ENCODE assay signal across 8 mouse cellular contexts in genomic region chr7:44405346-44406014, GRCm38 (mm10). TPM values are rescaled to one million over a fixed set of nuclear protein-coding genes. Genes with fewer than 3 reads are reported as not detected.
DNase-seq lines count a peak whose midpoint lies in the region; ATAC-seq and TF ChIP-seq lines count a peak whose summit lies in the region.

No protein-coding gene starts in this region.

- H3K4me1 ChIP-seq in hindbrain, embryonic 10.5 days (replicated peaks): peaks cover 12% of the 10 kb centered on the region; the same call in 1 of the 2 replicates
- no peaks in the 10 kb centered on the region for H3K4me1 ChIP-seq in lung, postnatal 0 days (ENCODE audit: insufficient read depth, low read depth, low read length)

- DNase-seq in Muller cell, postnatal 12 days (ENCODE audit: inconsistent ontology term): peak; percentile 97
- peak; percentile 99 for DNase-seq in cerebellum, adult 9-10 months
- peak; percentile 97 for DNase-seq in hindbrain, embryonic 10.5 days (ENCODE audit: low spot score)
- DNase-seq in layer of hippocampus, adult 9-11 months: peak; percentile 99
- peak; percentile 98 for DNase-seq in lung, postnatal 0 days (ENCODE audit: low spot score)
- DNase-seq in ovary, postnatal 14 days (ENCODE audit: low spot score): peak; percentile 85
- DNase-seq in thymus, postnatal 14 days: peak; percentile 89

- no peak for TF ChIP-seq EP300 in lung, postnatal 0 days (IDR thresholded peaks at IDR 0.05)

- peak overlapping the region; percentile 36 for H3K4me2 ChIP-seq in lung, postnatal 0 days (replicated peaks; ENCODE audit: low read depth, low read length)

- peaks cover 43% of the 10 kb centered on the region for H3K27me3 ChIP-seq in hindbrain, embryonic 10.5 days (ENCODE audit: insufficient read depth, poor library complexity, severe bottlenecking)
- no peaks in the 10 kb centered on the region for H3K27me3 ChIP-seq in lung, postnatal 0 days (replicated peaks; ENCODE audit: insufficient read depth, low read length)

- peak overlapping the region; percentile 48 for H3K4me3 ChIP-seq in hindbrain, embryonic 10.5 days
- H3K4me3 ChIP-seq in lung, postnatal 0 days (ENCODE audit: low read depth, low read length): 0 out of 2 replicates have a peak overlapping the region, but pooled peaks have one; percentile 8

- peak overlapping the region; percentile 86 for H3K27ac ChIP-seq in hindbrain, embryonic 10.5 days
- H3K27ac ChIP-seq in lung, postnatal 0 days (ENCODE audit: low read length): no peak overlapping the region

- H3K9ac ChIP-seq in lung, postnatal 0 days (replicated peaks; ENCODE audit: low read depth): no peak overlapping the region

- H3K36me3 ChIP-seq in hindbrain, embryonic 10.5 days: no peaks in the 10 kb centered on the region
- no peaks in the 10 kb centered on the region for H3K36me3 ChIP-seq in lung, postnatal 0 days (ENCODE audit: insufficient read depth, low read length)

- WGBS in hindbrain, embryonic 10.5 days: 3% methylated on average over 27 of the region's 27 CpGs
- WGBS in lung, postnatal 0 days: 2% methylated on average over 27 of the region's 27 CpGs

- TF ChIP-seq CTCF in lung, postnatal 0 days (IDR thresholded peaks at IDR 0.05): peak; percentile 33

- peak; percentile 94 for ATAC-seq in frontal cortex, adult (ENCODE audit: low TSS enrichment)
- peak; percentile 97 for ATAC-seq in lung, postnatal 0 days

- no peaks in the 10 kb centered on the region for H3K9me3 ChIP-seq in hindbrain, embryonic 10.5 days
- no peaks in the 10 kb centered on the region for H3K9me3 ChIP-seq in lung, postnatal 0 days (ENCODE audit: low read length)

RNA-seq across cellular contexts. Expression of gene 1700008O03Rik, which starts 19.9 kb away (rescaled TPM):
- polyA plus RNA-seq in hindbrain, embryonic 10.5 days (2016; fragmentation: Nextera tagmentation; extraction: Ambion mirVana): 2.1 and 2.7 TPM in 2 replicates
- 0.87 and 1.2 TPM in 2 replicates for polyA plus RNA-seq in lung, postnatal 0 days (2015; fragmentation: Nextera tagmentation; extraction: Ambion mirVana)

RNA-seq across cellular contexts. Expression of gene Syt3, which starts 21.6 kb away (rescaled TPM):
- 2.7 and 3.0 TPM in 2 replicates for polyA plus RNA-seq in hindbrain, embryonic 10.5 days (2016; fragmentation: Nextera tagmentation; extraction: Ambion mirVana)
- polyA plus RNA-seq in lung, postnatal 0 days (2015; fragmentation: Nextera tagmentation; extraction: Ambion mirVana): 0.85 and 1.4 TPM in 2 replicates

RNA-seq across cellular contexts. Expression of gene Lrrc4b, which starts 23.3 kb away (rescaled TPM):
- 1.7 and 4.4 TPM in 2 replicates for polyA plus RNA-seq in hindbrain, embryonic 10.5 days (2016; fragmentation: Nextera tagmentation; extraction: Ambion mirVana)
- polyA plus RNA-seq in lung, postnatal 0 days (2015; fragmentation: Nextera tagmentation; extraction: Ambion mirVana): 0.51 and 0.76 TPM in 2 replicates

RNA-seq across cellular contexts. Expression of gene Aspdh, which starts 59.7 kb away (rescaled TPM):
- polyA plus RNA-seq in hindbrain, embryonic 10.5 days (2016; fragmentation: Nextera tagmentation; extraction: Ambion mirVana): 0.78 and 1.8 TPM in 2 replicates
- not detected in 2 replicates for polyA plus RNA-seq in lung, postnatal 0 days (2015; fragmentation: Nextera tagmentation; extraction: Ambion mirVana)
